Mouse (Mus musculus) G1E (cell line): ENCODE results near the gene Hes7.

Experiments used
- CTCF ChIP-seq: IDR thresholded peaks from 2 replicates; pipeline ENCODE4 v1.5.1; 2012; ENCODE audit warnings: low read depth, low read length, inconsistent platforms, mixed read lengths
- GATA1 ChIP-seq: IDR thresholded peaks from 2 replicates; pipeline ENCODE4 v1.6.1; 2012; ENCODE audit warnings: borderline replicate concordance, low read length, inconsistent platforms, mixed read lengths
- GATA2 ChIP-seq: IDR thresholded peaks from 2 replicates; pipeline ENCODE4 v1.6.1; 2012; ENCODE audit warnings: low read depth, low read length, inconsistent platforms, borderline replicate concordance
- POLR2AphosphoS5 ChIP-seq: IDR thresholded peaks from 2 replicates; pipeline ENCODE4 v1.6.1; 2012; ENCODE audit warnings: low read depth, low read length, inconsistent platforms; ENCODE audit not compliant: insufficient replicate concordance
- TAL1 ChIP-seq: conservative IDR thresholded peaks from 2 replicates; pipeline ENCODE4 v1.6.1; 2012; ENCODE audit warnings: low read depth, low read length, inconsistent platforms, mixed read lengths

GRCm38 (mm10) chr11:69118765-69119164 is 1.4 kb upstream of the Hes7 start:
- TF ChIP-seq TAL1, result no peak
- no peak for TF ChIP-seq CTCF
- no peak for TF ChIP-seq GATA1
- TF ChIP-seq GATA2, result no peak
- TF ChIP-seq POLR2AphosphoS5, result no peak
